Mouse (Mus musculus) ES-Bruce4 (cell line): ENCODE measurements at regions not wholly inside any gene's neighbourhood (a gene's known extent, or its start where the extent isn't known, plus 50 kb on each side); places are given as distances from the start of the nearest gene placed in this dataset.

ENCODE experiments used
- CTCF ChIP-seq: IDR thresholded peaks from one replicate; pipeline ENCODE4 v1.8.1; 2011; ENCODE audit warnings: low read depth, low read length
- POLR2A ChIP-seq: IDR thresholded peaks from one replicate; pipeline ENCODE4 v1.8.1; 2011; ENCODE audit warnings: low read length; ENCODE audit not compliant: insufficient read depth

DNA sequence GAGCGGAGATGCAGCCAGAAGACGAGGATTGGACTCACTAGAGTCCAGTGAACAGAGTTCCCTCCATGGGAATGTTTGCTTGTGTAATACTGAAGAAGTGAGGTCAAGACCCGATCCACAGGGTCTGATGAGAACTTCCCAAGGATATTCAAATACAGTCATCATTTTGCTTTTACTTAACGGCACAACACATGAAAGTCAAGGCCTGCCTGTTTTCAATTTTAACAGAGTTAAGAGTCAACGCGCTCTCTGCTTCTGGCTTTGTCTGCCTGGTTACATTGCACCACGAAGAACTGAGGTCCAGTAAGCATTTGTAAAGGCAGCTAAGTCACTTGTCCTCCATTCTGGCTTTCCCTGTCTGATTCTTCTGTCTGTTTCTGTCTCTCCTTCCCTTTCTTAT, 72.5 kb upstream of the Tmem150c start:
- TF ChIP-seq CTCF (no peak), POLR2A (no peak)
